Mouse (Mus musculus) brain, embryonic 18.5 days (tissue): ENCODE measurements at regions not wholly inside any gene's neighbourhood (a gene's known extent, or its start where the extent isn't known, plus 50 kb on each side); places are given as distances from the start of the nearest gene placed in this dataset.
A peak's percentile ranks its signal among the peaks of the same experiment; 100 is the strongest.

ENCODE experiments used
- DNase-seq: peaks from one replicate; pipeline ENCODE4 v3.0.0-alpha.2; 2012; ENCODE audit warnings: low read depth, low spot score

GRCm38 (mm10) chr15:70920138-70920537 lies 2914.2 kb upstream of the Gm6569 start:
- no peak for DNase-seq

- DNase-seq = peak; percentile 69
Measured at GRCm38 (mm10) chr15:70920862-70921261, 2913.5 kb upstream of the Gm6569 start.
